Mouse (Mus musculus): ENCODE results near the gene Egfl8. TPM values are rescaled to one million over a fixed set of nuclear protein-coding genes. Genes with fewer than 3 reads are reported as not detected.

Egfl8 gene
- total RNA-seq, 2 experiments from 2014 or later = 1.5 to 1.9 TPM

DNA sequence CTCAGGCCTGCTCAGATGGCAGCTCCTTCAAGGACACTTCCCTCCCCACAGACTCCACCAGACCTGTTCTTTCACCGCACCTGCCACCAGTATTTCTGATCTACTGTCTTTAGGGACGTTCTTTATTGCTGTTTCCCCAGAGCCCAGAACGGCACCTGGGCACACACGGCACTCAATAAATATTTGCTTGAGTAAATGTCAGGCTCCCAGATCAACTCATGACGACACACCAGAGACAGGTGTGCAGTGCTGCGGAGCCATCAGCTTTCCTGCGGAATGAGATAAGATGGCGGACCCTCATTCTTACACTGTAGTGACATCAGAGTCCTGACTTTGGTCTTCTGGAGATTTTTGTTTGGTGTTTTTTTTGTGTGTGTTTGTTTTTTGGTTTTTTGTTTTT lies 5.2 kb upstream of the Egfl8 start:
- TF ChIP-seq CTCF (IDR thresholded peaks at IDR 0.05) = no peak
- no peak overlapping the region for H3K4me3 ChIP-seq
- no peak for DNase-seq
- intact Hi-C loops (cut with DNase I) = no loop called here
- no peak overlapping the region for H3K27ac ChIP-seq

DNA sequence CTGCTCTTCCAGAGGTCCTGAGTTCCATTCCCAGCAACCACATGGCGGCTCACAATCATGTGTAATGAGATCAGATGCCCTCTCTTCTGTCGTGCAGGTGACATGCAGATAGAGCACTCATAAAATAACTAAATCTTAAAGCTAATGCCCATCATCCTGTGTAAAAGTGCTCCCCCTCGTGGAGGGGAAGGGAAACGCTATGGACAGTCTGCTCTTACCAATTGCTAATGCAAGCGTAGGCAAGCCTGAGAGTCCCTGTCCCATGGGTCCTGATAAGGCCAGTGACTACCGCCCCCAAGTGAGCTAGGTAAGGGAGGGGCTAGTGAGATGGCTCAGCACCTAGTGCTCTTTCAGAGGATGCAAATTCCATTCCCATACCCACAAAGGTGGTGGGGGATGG lies 3.2 kb upstream of the Egfl8 start:
- DNase-seq = peak; percentile 76
- Histone ChIP-seq H3K27ac (no peak overlapping the region), H3K4me3 (no peak overlapping the region)
- peak; percentile 90 for TF ChIP-seq CTCF (IDR thresholded peaks at IDR 0.05)
- intact Hi-C loops (cut with DNase I) = loop anchor here (2.0 to 5.0 kb wide), 2 partner anchors 47 to 178 kb away; no protein-coding TSS in a partner anchor

DNA sequence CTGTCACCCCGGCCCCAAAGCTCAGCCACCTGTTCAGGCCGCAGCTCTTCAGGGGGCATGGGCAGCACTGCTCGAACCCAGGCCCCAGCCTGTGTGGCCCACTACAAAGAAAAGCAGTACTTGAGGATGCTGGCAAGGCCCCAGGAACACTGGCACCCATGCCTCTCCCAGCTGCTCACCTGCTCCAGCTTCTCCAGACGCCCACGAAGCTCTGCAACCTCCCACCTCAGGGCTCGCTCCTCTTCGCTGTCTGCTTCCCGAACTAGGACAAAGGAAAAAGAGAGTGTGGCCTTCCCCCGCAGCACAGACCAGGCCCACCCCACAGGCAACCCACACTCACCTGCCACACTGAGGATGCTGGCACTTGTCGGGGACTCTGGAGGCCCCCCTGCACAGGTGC lies 1.9 kb downstream of the Egfl8 start:
- intact Hi-C loops (cut with DNase I) = no loop called here
- no peak overlapping the region for H3K27ac ChIP-seq
- no peak for TF ChIP-seq CTCF (IDR thresholded peaks at IDR 0.05)
- no peak overlapping the region for H3K4me3 ChIP-seq
- DNase-seq = no peak

DNA sequence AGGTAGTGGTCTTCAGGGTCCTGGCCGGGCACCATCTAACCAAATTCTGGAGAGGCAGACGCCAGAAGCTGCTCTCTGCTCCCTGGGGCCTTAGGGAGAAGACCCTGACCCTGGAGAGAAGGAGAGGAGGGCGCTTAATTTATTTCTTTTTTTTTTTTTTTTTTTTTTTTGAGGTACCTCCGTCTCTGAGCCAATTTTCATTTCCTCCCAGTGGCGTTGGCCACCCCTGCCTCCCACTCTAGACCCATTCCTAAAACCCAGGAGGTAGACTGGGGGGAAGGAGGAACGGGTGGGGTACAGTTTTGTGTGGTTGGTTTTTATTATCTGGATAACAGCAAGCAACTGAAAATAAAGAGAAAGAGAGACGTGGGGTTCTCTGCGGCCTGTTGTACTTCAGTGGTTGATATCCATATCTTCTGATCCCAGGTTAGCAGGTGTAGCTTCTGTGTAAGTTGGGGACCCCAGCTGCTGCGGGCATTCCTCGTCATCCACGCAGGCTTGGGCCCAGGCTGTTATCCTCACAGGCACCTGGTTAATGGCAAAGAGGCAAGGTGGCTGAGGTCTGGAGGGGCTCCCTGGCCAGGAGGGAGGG lies 2.6 kb downstream of the Egfl8 start:
- no peak for TF ChIP-seq CTCF (IDR thresholded peaks at IDR 0.05)
- intact Hi-C loops (cut with DNase I) = no loop called here
- no peak for DNase-seq
- H3K4me3 ChIP-seq = no peak overlapping the region
- H3K27ac ChIP-seq = no peak overlapping the region

DNA sequence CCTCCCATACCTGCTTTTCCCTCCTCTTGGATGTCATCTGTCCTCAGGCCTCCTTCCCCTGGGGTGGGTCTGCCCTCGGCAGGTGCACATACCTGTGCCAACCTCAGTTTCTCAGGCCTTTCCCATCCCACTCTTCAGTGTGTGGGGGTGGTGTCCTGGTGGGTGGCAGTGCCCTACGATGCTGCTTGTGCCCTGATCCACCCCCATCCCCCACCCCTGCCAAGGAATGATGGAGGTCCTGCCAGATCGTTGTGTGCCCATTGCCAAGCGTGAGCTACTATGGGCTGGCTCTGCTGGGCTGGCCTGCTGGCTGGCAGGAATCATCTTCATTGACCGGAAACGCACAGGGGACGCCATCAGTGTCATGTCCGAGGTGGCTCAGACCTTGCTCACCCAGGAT lies 4.7 kb downstream of the Egfl8 start:
- Histone ChIP-seq H3K4me3 (no peak overlapping the region), H3K27ac (no peak overlapping the region)
- no peak for DNase-seq
- no peak for TF ChIP-seq CTCF (IDR thresholded peaks at IDR 0.05)
- intact Hi-C loops (cut with DNase I) = no loop called here

DNA sequence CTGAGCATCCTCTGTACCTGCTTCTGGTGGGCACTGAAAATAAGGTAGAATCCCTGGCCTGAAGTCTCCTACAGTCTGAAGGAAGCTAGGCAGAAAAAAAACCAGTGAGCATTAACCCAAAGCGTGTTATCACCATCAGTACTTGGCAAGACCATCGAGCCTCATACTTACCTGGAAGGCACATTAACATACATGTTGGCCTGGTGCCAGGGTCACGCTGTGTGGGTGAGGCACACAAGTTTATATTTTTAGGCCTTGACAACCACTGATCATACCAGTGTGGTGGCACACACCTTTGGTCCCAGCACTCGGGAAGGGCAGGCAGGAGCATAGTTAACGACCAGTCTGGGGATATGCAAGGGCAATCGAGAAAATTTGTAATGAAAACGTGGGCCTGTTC lies 7.8 kb downstream of the Egfl8 start:
- no peak for TF ChIP-seq CTCF (IDR thresholded peaks at IDR 0.05)
- Histone ChIP-seq H3K27ac (no peak overlapping the region), H3K4me3 (no peak overlapping the region)
- DNase-seq = no peak
- intact Hi-C loops (cut with DNase I) = no loop called here

DNA sequence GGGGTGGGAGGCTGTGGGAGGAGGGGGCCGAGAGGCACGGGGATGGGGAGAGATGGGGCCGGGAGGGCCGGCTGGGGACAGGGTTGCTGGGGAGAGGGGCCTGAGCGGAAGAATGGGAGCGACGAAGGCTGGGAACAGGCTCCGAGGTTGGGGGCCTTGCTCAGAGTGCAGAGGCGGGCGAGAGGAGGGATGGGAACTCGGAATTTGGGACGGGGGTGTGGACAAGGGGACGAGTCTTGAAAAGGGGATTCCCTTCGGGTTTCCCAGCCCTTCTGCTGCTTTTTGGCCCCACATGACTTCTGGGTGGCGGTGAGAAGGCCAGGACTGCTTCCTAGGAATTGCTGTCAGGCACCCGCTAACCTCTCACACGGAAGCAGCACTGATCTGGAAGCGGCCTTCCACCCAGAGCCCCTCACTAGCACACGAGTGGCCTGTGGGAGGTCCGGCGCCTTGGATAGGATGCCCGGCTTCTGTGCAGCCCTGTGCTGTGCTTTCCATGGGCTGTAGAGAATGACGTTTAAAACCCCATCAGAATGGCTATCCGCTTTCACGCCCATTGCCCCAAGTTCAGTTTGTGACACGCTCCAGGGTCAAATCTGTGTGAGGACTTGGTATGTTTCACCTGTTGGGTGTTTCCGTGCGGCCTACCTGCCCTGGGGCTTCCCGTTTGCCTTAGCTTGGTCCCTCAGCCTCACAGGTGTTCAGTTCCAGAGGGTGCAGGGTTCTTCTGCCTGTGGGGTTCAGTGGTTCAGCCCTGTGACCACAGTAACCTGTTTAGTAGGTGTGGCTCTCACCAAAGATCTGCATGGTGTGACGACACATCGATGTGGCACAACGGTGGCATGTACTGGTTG lies 9.4 kb downstream of the Egfl8 start:
- no peak for TF ChIP-seq CTCF (IDR thresholded peaks at IDR 0.05)
- peak overlapping the region; percentile 99 for H3K4me3 ChIP-seq
- H3K27ac ChIP-seq = peak overlapping the region; percentile 96
- DNase-seq = no peak
- intact Hi-C loops (cut with DNase I) = no loop called here

DNA sequence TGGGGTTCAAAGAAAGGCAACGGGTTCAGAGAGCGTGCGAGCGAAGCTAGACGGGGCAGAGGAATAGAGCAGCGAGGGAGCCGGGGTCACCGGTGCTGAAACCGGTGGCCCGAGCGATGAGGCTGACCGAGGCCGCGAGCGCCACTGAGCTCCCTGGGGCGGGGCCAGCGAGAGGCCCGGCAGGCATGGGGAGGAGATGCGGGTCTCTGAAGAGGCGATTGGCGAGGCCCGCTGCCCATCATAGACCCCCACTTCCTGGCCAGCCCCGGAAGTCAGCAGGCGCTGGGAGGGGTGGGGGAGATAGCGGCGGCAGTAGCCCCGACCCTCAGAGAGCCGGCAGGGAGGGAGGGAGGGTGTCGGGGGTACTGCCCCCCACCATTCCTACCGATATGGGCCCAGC lies 10.2 kb downstream of the Egfl8 start:
- DNase-seq = peak; percentile 99
- Histone ChIP-seq H3K27ac (peak overlapping the region; percentile 96), H3K4me3 (peak overlapping the region; percentile 99)
- TF ChIP-seq CTCF (IDR thresholded peaks at IDR 0.05) = no peak
- intact Hi-C loops (cut with DNase I) = loop anchor here (2.0 kb wide), 1 partner anchor 21 kb away; no protein-coding TSS in a partner anchor

DNA sequence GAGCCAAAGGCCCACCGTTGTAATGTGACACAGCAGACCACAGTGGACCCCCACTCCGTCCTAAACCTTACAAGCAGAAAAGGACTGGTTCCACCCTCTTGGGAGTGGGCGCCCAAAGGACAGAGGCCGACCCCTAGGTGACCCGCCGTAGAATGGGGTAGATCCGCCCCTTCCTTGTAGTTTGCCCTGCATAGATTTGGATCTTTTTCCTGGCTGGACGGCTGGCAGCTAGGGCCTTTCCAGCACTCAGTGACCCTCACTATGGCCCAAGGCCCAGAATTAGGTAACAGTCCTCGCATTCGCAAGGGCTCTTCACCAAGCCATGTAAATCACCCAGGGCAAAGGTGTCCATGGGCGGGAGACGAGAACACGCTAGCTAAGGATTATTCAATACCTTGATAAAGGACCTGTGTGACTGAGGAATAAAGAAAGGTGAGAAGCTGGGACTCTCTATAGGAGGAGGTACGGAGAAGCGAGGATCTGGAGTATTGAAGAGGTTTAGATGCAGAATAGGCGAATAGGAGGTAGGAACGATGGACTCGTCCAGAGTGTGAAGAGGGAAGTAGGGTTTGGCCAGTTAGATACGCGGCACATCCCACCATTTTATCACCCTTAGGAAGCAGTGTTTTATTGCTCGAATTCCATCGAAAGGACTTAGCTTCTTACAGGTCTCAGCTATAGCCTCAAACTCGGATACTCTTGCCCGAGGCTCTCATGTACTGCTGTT lies 11.1 kb downstream of the Egfl8 start:
- Histone ChIP-seq H3K27ac (peak overlapping the region; percentile 96), H3K4me3 (peak overlapping the region; percentile 99)
- DNase-seq = peak; percentile 73
- intact Hi-C loops (cut with DNase I) = loop anchor here (2.0 kb wide), 1 partner anchor 22 kb away; no protein-coding TSS in a partner anchor
- no peak for TF ChIP-seq CTCF (IDR thresholded peaks at IDR 0.05)

DNA sequence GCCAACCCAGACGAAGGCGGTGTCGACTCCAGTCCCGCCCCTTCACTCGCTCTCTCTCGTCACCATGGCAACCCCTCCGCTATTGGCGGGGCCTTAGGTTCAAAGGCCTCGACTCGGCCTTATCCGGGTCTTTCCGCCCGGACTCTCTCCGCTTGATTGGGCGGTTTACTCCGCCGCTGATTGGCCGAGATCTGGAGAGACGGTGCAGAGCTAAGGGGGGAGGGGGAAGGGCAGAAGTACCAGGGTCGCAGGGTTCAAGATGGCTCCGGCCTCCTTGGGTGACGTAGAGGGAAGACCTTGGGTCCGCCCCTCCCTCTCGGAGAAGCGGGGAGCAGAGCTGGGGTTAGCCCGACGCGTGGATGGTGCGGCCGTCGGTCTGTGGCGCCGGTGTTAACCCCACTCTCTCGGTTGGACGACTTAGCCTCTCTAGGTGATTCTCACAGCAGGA lies 11.7 kb downstream of the Egfl8 start, which contains the start of gene Agpat1:
Agpat1 (plus strand) TSS at position 202 of the 448 bp plus-strand sequence.
- no peak for TF ChIP-seq CTCF (IDR thresholded peaks at IDR 0.05)
- H3K4me3 ChIP-seq = peak within 1 kb of the TSS; percentile 99
- H3K27ac ChIP-seq = peak within 1 kb of the TSS; percentile 96
- peak; percentile 99 for DNase-seq
- intact Hi-C loops (cut with DNase I) = loop anchor here (2.0 kb wide), 1 partner anchor 23 kb away; no protein-coding TSS in a partner anchor

DNA sequence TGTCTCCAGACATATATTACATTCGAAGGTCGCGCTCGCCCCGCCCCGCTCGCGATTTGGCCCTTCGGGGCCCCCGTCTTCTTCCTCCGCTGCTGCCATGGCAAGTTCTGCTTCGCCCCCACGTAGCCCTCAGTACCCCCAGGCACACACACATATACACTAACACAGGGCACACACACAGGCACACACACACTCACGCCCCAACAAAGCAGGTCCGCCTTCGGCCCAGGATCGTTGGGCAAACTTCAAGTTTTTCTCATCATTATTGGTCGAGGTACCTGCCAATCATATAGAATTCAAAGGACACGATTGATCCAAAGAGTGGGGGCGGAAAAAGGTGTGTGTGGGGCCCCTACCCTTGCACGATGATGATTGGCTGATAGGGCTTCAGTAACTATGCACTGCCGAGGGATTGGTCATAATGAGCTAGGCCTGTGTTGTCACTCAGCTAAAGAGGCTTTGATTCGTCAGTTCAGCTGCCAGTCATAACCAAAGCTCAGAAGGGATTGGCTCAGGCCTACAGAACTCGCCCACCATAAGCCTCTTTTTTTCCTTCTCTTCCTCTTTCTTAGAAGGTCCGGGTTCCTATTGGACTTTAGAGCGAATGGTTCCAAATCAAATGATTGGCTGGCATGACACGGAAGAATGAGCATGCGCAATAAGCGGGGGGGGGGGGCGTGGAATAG lies 12.3 kb downstream of the Egfl8 start, which contains the start of gene Rnf5:
Rnf5 (minus strand) TSS at position 316 of the 686 bp plus-strand sequence.
- no peak for TF ChIP-seq CTCF (IDR thresholded peaks at IDR 0.05)
- H3K27ac ChIP-seq = peak within 1 kb of the TSS; percentile 96
- peak within 1 kb of the TSS; percentile 99 for H3K4me3 ChIP-seq
- DNase-seq = peak; percentile 97
- intact Hi-C loops (cut with DNase I) = loop anchor here (2.0 kb wide), 1 partner anchor 23 kb away; no protein-coding TSS in a partner anchor

DNA sequence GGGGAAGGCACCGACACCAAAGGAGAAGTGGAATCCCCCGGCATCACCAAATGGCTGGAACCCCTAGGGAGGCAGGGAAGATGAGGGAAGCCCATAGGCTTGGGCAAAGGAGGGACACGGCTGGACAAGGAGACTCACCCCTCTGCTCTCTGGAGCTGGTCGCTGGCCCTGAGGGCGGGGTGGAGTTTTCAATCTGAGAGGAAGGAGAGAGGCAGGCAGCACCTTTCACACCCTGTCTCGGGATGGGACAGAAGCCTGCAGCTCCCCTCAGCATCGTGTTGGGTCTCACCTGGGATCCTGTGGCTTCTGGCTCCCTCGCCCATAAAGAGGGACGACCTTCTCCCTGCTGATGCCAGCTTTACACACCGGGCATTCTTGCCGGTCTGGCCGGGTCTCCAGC lies 14.0 kb downstream of the Egfl8 start:
- intact Hi-C loops (cut with DNase I) = no loop called here
- Histone ChIP-seq H3K4me3 (no peak overlapping the region), H3K27ac (no peak overlapping the region)
- TF ChIP-seq CTCF (IDR thresholded peaks at IDR 0.05) = no peak
- no peak for DNase-seq

Measured in gastrocnemius, adult 2 months (tissue).